Mouse (Mus musculus) thymus, postnatal 36 days (tissue): Measurements from ENCODE around the gene Sim2.

Experiments used
- DNase-seq, 2 experiments: peaks; one replicate each; pipeline ENCODE4 v3.0.0; 2022; ENCODE audit warnings: mixed read lengths in 2 of 2

Gene Sim2

GRCm38 (mm10) chr16:94168655-94169545 is 84.2 kb downstream of the Sim2 start:
- no peak for DNase-seq

- no peak for DNase-seq
Observed at GRCm38 (mm10) chr16:94170218-94170617, 85.5 kb downstream of the Sim2 start.

- DNase-seq = no peak
Observed at GRCm38 (mm10) chr16:94173361-94173760, 88.6 kb downstream of the Sim2 start.

GRCm38 (mm10) chr16:94175366-94175986 is 90.7 kb downstream of the Sim2 start:
- no peak for DNase-seq
